Comparison of ENCODE assay signal across 15 mouse cellular contexts in the genomic region with DNA sequence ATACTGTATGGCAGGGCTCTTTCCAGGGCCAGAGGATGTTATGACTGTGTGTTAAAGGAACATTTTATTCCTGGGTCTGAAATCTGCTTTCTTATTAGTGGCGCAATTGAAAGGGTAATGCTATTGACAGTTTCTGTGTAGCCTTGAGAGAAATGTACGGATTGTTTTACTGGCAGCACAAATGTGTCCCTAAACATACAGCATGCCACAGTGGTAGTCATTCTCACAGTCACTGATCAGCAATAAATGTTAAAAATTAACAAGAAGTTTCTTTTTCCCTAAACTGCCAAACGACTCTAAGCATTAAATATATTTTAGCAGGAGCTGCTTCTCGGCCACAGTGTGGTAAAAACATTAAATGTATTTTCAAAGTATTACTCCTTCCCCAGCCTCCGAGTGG.
"Had no signal": no experiment of that assay in that cellular context is flagged by ENCODE, and none has a peak within 500 bp of the region (broad histone marks: within the 10 kb centered on the region; RNA-seq: fewer than 3 reads in every experiment).

No protein-coding gene starts in this region.

- ATAC-seq: midbrain, embryonic 13.5 days; midbrain, embryonic 15.5 days had no signal

- H3K4me1 ChIP-seq: megakaryocyte, embryonic 14.5 days; midbrain, embryonic 13.5 days; midbrain, embryonic 15.5 days; neural tube, embryonic 13.5 days; stomach, embryonic 15.5 days had no signal

- H3K4me2 ChIP-seq: lung, embryonic 14.5 days; midbrain, embryonic 11.5 days; midbrain, embryonic 13.5 days; midbrain, embryonic 15.5 days; neural tube, embryonic 13.5 days; stomach, embryonic 15.5 days had no signal

- H3K27ac ChIP-seq: macrophage; midbrain, embryonic 13.5 days; midbrain, embryonic 15.5 days; neural tube, embryonic 13.5 days; stomach, embryonic 15.5 days; stomach, postnatal 0 days had no signal

- DNase-seq: lung, adult 18-20 months; lung, embryonic 14.5 days; lung, postnatal 10 days; right cerebral cortex, postnatal 14 days; thymus, adult 2 months; thymus, postnatal 25 days; thymus, postnatal 4 days had no signal

- H3K9me3 ChIP-seq: megakaryocyte, embryonic 14.5 days; midbrain, embryonic 13.5 days; midbrain, embryonic 15.5 days; neural tube, embryonic 13.5 days; stomach, embryonic 15.5 days had no signal

- H3K27me3 ChIP-seq: megakaryocyte, embryonic 14.5 days; midbrain, embryonic 13.5 days; midbrain, embryonic 15.5 days; neural tube, embryonic 13.5 days; stomach, embryonic 15.5 days had no signal

- H3K36me3 ChIP-seq: midbrain, embryonic 13.5 days; midbrain, embryonic 15.5 days; neural tube, embryonic 13.5 days; stomach, embryonic 15.5 days had no signal

- H3K9ac ChIP-seq: lung, embryonic 14.5 days; midbrain, embryonic 13.5 days; midbrain, embryonic 15.5 days; neural tube, embryonic 13.5 days; stomach, embryonic 15.5 days had no signal

- H3K4me3 ChIP-seq: megakaryocyte, embryonic 14.5 days; midbrain, embryonic 13.5 days; midbrain, embryonic 15.5 days; neural tube, embryonic 13.5 days; stomach, embryonic 15.5 days had no signal
